Mouse (Mus musculus) ES-Bruce4 (cell line): Measurements from ENCODE around the gene Gm47289.

Experiments
- CTCF ChIP-seq: IDR thresholded peaks from one replicate; pipeline ENCODE4 v1.8.1; 2011; ENCODE audit warnings: low read depth, low read length
- EP300 ChIP-seq: IDR thresholded peaks from 2 replicates; pipeline ENCODE4 v1.6.1; 2011; ENCODE audit warnings: low read depth, low read length; ENCODE audit not compliant: insufficient read depth
- POLR2A ChIP-seq: IDR thresholded peaks from one replicate; pipeline ENCODE4 v1.8.1; 2011; ENCODE audit warnings: low read length; ENCODE audit not compliant: insufficient read depth

DNA sequence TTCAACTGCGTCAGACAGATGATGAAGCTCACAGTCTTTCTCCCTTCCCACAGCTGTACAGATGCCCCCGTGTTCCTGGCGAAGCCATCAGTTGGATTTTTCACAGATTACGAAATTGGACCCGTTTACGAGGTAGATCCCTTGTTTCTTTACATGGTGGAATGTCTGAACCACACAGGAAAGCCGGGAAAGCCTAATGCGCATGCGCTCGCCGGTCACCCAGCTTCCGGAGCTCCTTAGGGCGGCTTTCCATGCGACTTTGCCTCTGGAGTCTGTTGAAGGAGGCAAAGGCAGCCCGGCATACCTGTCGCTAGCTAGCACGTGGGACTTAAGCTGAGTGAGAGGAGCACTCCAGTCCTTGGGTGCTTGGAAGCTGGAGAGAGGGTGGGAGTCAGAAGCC lies 44.0 kb upstream of the Gm47289 start:
- TF ChIP-seq CTCF (no peak), EP300 (no peak), POLR2A (no peak)
